Mouse (Mus musculus) olfactory bulb, adult 2 months (tissue): ENCODE data around the gene Elk3.

Experiments used
- CTCF ChIP-seq: fragments of 200-500 bp; IDR thresholded peaks from 2 replicates; pipeline ENCODE4 v1.5.1; 2012; ENCODE audit warnings: low read depth, mild to moderate bottlenecking, low read length, moderate library complexity; ENCODE audit not compliant: insufficient read depth
- POLR2A ChIP-seq: fragments of 200-500 bp; IDR thresholded peaks from 2 replicates; pipeline ENCODE4 v1.6.1; 2012; ENCODE audit warnings: mild to moderate bottlenecking, low read depth, low read length, moderate library complexity; ENCODE audit not compliant: insufficient read depth

DNA sequence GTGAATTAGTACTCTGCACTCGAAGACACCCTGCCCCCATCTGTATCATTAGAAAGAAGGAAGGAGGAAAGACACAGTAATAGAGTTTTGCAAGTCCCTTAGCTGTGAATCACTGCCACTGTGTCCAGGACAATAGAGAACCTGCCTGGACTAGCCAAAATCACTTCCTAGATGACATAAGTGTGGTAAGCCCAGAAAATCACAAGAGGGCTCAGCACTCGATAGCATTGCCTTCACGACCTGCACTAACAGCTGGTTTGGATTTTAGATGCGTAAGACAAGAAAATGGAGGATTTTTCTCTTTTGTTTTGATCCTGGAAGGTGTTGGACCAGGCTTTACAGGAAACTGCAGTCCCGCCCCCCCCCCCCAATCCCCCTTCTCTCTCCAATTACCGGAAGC is 6.0 kb upstream of the Elk3 start:
- no peak for TF ChIP-seq CTCF
- no peak for TF ChIP-seq POLR2A
